Mouse (Mus musculus) kidney, adult 2 months (tissue): ENCODE measurements around the gene Stat2. TPM values are rescaled to one million over a fixed set of nuclear protein-coding genes. Genes with fewer than 3 reads are reported as not detected.
A peak's percentile ranks its signal among the peaks of the same experiment; 100 is the strongest.

Experiments
- DNase-seq: peaks from one replicate; pipeline ENCODE4 v3.0.0; 2021
- H3K27ac ChIP-seq: fragments of 200-500 bp; 2 replicates; pipeline ENCODE4 v1.5.1; 2012; ENCODE audit warnings: low read depth, low read length, control low read depth, inconsistent platforms; ENCODE audit not compliant: insufficient read depth
- H3K27me3 ChIP-seq: fragments of 200-500 bp; replicated peaks from 2 replicates; pipeline ENCODE4 v1.6.1; 2012; ENCODE audit warnings: mild to moderate bottlenecking, moderate library complexity, low read length, inconsistent platforms; ENCODE audit not compliant: control insufficient read depth, insufficient read depth
- H3K36me3 ChIP-seq: fragments of 200-500 bp; 2 replicates; pipeline ENCODE4 v1.6.1; 2012; ENCODE audit warnings: mild to moderate bottlenecking, moderate library complexity, low read length, inconsistent platforms; ENCODE audit not compliant: control insufficient read depth, insufficient read depth
- H3K4me1 ChIP-seq: fragments of 200-500 bp; 2 replicates; pipeline ENCODE4 v1.6.1; 2011; ENCODE audit warnings: low read length; ENCODE audit not compliant: control insufficient read depth, insufficient read depth
- H3K4me3 ChIP-seq: fragments of 200-500 bp; 2 replicates; pipeline ENCODE4 v1.5.1; 2011; ENCODE audit warnings: mild to moderate bottlenecking, low read depth, low read length, control low read depth; ENCODE audit not compliant: insufficient read depth
- CTCF ChIP-seq: fragments of 200-500 bp; conservative IDR thresholded peaks from 2 replicates; pipeline ENCODE4 v1.5.1; 2011; ENCODE audit warnings: low read depth, mild to moderate bottlenecking, control low read depth, low read length, moderate library complexity, mixed read lengths; ENCODE audit not compliant: insufficient read depth, insufficient read length
- POLR2A ChIP-seq: fragments of 200-500 bp; IDR thresholded peaks from one replicate; pipeline ENCODE4 v1.6.1; 2011; ENCODE audit warnings: low read depth, low read length, control low read depth
- WGBS: fragments of 180-500 bp; shearing (Covaris S2); methylation state at CpG from one replicate; pipeline ENCODE4 v1.1.7; 2018; 5-methylcytosine and 5-hydroxymethylcytosine counted together
- polyA plus RNA-seq: library from polyadenylated mRNA; depleted of rRNA; stranded (reverse); fragments of >200 nt; gene quantifications from 2 replicates; pipeline ENCODE4 v1.2.3, GENCODE M21; 2012

The Stat2 gene
- polyA plus RNA-seq, 1 experiment = 18.6 TPM

- TF ChIP-seq CTCF (no peak), POLR2A (no peak)
- Histone ChIP-seq H3K27me3 (no peaks in the 10 kb centered on the region), H3K36me3 (no peaks in the 10 kb centered on the region), H3K27ac (no peak within 1 kb of the TSS), H3K4me3 (no peak within 1 kb of the TSS), H3K4me1 (peaks cover 1% of the 10 kb centered on the region; the same call in 1 of the 2 replicates)
- no peak for DNase-seq
- whole genome bisulfite sequencing = 72% methylated on average over 11 of the region's 11 CpGs
Measured at GRCm38 (mm10) chr10:128298702-128299171, 28.4 kb downstream of the Stat2 start, which contains the start of gene Il23a. TSS of gene Il23a (minus strand) at chr10:128298752.

- peak overlapping the region; percentile 96 for H3K27ac ChIP-seq
- DNase-seq = peak; percentile 9
- peaks cover 8% of the 10 kb centered on the region; the same call in 1 of the 2 replicates for H3K4me1 ChIP-seq
- H3K36me3 ChIP-seq = no peaks in the 10 kb centered on the region
- WGBS = 29% methylated on average over 3 of the region's 3 CpGs
- TF ChIP-seq POLR2A (no peak), CTCF (no peak)
- peak overlapping the region; percentile 82 for H3K4me3 ChIP-seq
- no peaks in the 10 kb centered on the region for H3K27me3 ChIP-seq
Measured at GRCm38 (mm10) chr10:128302357-128302756, 32.0 kb downstream of the Stat2 start.

DNA sequence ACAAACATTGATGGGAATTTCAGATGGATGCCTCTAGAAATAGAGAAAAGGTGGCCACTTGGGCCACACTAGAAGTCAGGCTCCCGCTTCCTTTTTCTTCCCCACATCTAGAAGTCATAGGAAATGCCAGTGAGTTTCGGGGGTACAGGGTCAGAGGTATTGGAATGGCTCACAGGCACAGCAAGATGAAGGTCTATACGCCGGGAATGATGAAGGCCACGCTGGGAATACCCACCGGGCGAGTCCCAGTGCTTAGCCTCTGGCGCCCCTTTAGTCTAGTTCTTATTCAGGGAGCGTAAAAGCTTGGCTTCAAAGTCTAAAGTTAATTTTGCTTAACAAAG lies 32.4 kb downstream of the Stat2 start:
- TF ChIP-seq POLR2A (no peak), CTCF (no peak)
- peaks cover 8% of the 10 kb centered on the region; the same call in 1 of the 2 replicates for H3K4me1 ChIP-seq
- WGBS = 0% methylated on average over 9 of the region's 9 CpGs

GRCm38 (mm10) chr10:128303126-128304021 lies 33.0 kb downstream of the Stat2 start, which contains the start of gene Pan2:
TSS of gene Pan2 (plus strand) at chr10:128303335.
- Histone ChIP-seq H3K27me3 (no peaks in the 10 kb centered on the region), H3K27ac (peak within 1 kb of the TSS; percentile 99), H3K36me3 (no peaks in the 10 kb centered on the region), H3K4me3 (peak within 1 kb of the TSS; percentile 82), H3K4me1 (peaks cover 8% of the 10 kb centered on the region; the same call in 1 of the 2 replicates)
- DNase-seq = peak; percentile 100
- peak; percentile 22 for TF ChIP-seq POLR2A
- no peak for TF ChIP-seq CTCF
- WGBS = under 1% methylated on average over 37 of the region's 37 CpGs

More for the DNA sequence above, 32.4 kb downstream of the Stat2 start:
- Histone ChIP-seq H3K36me3 (no peaks in the 10 kb centered on the region), H3K27me3 (no peaks in the 10 kb centered on the region), H3K4me3 (peak overlapping the region; percentile 82), H3K27ac (peak overlapping the region; percentile 96)
- no peak for DNase-seq

DNA sequence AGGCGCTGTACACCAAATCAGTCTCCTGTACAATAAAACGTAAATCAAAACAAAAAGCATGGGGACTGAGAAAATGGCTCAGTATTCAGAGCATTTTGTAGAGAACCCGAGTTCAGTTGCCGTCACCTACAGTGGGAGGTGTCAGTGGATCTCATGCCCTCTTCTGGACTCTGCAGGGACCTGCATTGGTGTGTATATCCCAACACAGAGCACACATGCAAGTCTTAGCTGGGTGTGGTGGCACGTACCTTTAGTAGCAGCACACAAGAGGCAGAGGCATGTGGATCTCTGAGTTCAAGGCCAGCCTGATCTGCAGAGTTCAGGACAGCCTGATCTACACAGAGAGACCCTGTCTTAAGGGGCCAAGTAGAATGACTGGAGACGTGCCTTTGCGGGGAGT lies 39.3 kb downstream of the Stat2 start:
- Histone ChIP-seq H3K27me3 (no peaks in the 10 kb centered on the region), H3K4me3 (no peak overlapping the region), H3K4me1 (no peaks in the 10 kb centered on the region), H3K27ac (no peak overlapping the region), H3K36me3 (peaks cover 2% of the 10 kb centered on the region; the same call in 1 of the 2 replicates)
- DNase-seq = no peak
- 90% methylated on average over 7 of the region's 7 CpGs for WGBS
- TF ChIP-seq CTCF (no peak), POLR2A (no peak)

DNA sequence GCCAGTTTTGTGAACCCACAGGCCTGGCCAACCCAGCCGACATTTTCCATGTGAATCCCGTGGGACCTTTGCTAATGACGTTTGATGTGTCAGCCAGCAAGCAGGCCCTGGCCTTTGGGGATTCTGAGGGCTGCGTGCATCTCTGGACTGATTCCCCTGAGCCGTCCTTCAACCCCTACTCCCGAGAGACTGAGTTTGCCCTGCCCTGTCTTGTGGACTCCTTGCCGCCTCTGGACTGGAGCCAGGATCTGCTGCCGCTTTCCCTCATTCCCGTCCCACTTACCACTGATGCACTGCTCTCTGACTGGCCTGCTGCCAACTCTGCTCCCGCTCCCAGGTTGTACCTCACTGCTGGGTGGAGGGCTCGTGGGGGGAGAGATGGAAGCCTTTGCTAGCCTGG lies 39.8 kb downstream of the Stat2 start:
- peak; percentile 43 for DNase-seq
- WGBS = 51% methylated on average over 11 of the region's 11 CpGs
- Histone ChIP-seq H3K36me3 (peaks cover 2% of the 10 kb centered on the region; the same call in 1 of the 2 replicates), H3K4me3 (no peak overlapping the region), H3K4me1 (no peaks in the 10 kb centered on the region), H3K27me3 (no peaks in the 10 kb centered on the region), H3K27ac (no peak overlapping the region)
- no peak for TF ChIP-seq CTCF
- no peak for TF ChIP-seq POLR2A

DNA sequence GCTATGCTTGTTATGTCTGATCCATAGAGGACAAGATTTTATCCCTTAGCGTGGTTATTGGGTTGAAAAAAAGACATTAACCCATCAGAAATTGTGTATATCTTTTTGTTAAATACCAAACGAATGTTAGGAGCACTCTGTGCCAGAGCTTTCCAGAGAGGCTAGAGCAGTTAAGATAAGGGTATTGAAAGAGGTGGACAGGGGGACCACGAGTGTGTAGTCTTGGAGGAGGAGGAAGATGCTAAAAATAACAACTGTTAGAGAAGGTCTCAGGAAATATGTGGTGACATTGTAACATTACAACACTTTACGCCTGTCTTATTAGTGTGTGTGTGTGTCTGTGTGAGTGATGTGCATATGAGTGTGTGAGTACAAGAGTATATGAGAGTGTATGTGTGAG lies 40.5 kb downstream of the Stat2 start:
- Histone ChIP-seq H3K4me3 (no peak overlapping the region), H3K4me1 (no peaks in the 10 kb centered on the region), H3K27me3 (no peaks in the 10 kb centered on the region), H3K36me3 (peaks cover 2% of the 10 kb centered on the region; the same call in 1 of the 2 replicates), H3K27ac (no peak overlapping the region)
- 80% methylated on average over 4 of the region's 4 CpGs for WGBS
- TF ChIP-seq CTCF = no peak
- no peak for TF ChIP-seq POLR2A
- DNase-seq = no peak
